Mouse (Mus musculus) brain, embryonic 18.5 days (tissue): ENCODE measurements around the gene Zswim4.

Experiments used
- DNase-seq: peaks from one replicate; pipeline ENCODE4 v3.0.0-alpha.2; 2012; ENCODE audit warnings: low read depth, low spot score

Zswim4 gene

GRCm38 (mm10) chr8:84200126-84200555, 36.7 kb downstream of the Zswim4 start:
- no peak for DNase-seq

DNA sequence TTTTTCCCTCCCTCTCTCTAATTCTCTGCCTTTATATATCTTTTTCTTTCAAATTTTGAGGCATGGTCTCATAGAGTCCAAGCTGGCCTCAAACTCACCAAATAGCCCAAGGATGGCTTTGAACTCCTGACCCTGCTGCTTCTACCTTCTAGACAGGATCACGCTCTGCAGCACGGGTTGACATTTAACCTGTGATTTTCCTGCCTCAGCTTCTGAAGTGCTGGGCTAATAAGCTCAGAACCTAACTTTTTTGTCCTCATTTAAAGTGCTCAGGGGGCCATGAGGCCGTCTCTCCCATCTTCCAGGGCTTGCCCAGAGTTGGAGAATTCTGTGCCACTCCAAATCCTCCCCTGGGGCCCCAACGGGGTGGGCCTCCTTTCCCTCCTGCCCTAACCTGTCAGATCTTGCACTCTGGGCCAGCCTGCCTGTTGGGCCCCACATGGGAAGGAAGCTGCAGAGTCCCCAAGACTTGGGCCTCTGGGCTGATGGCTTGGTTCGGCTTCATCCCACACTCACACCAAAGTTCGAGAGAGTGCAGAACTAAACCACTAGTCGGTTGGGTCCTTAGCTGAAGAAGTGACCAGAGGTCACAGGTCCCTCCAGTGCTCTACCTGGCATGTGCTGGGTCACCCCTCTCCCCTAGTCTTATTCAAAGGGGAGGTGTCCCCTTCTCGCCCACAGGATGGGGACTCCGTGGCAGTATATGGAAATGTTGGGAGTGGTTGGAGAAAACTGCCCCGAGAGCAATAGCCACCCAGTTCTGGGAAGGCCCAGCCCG, 37.3 kb downstream of the Zswim4 start:
- DNase-seq, result no peak

- DNase-seq, result no peak
These were observed 38.0 kb downstream of the Zswim4 start for GRCm38 (mm10) chr8:84198871-84199270.

GRCm38 (mm10) chr8:84197922-84198774, 38.7 kb downstream of the Zswim4 start:
- DNase-seq, result no peak

GRCm38 (mm10) chr8:84197141-84197921, 39.5 kb downstream of the Zswim4 start:
- peak; percentile 76 for DNase-seq

DNA sequence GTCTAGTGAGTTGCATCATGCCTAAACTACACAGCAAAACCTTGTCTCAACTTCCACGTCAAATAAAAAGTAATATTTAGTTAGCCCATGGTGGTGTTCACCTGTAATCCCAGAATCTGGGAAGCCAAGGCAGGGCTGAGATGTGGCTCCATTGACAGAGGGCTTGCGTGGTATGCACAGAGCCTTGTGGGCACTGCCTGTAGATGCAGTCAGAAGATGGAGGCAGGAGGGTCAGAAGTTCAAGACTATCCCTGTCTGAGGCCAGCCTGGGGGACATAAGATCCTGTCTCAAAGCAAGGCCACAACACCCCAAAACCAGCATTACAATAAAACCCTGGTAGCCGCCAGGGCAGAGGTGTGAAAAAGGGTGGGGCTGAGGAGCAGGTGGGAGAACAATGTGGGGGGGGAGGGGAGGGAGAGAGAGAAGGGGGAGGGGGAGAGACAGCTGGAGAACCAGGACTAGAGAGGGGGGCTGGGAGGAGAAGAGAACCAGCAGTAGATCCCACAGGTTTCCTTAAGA, 42.6 kb downstream of the Zswim4 start:
- no peak for DNase-seq

DNA sequence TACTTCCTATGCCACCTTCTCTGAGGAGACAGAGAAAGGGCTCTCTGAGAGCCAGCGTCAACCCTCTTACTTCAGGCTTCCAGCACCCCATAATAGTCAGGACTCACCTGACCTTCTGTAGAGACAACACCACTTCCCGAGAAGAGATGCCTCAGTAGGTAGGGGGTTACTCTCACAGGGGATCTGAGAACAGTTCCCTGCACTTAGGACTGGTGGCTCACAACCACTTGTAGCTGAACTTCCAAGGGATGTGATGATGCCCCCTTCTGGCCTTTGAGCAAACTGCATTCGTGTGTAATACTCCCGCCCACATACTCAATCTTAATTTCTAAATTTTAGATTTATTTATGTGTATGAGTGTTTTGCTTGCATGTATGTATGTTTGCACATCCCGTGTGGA, 43.3 kb downstream of the Zswim4 start:
- DNase-seq, result no peak

DNA sequence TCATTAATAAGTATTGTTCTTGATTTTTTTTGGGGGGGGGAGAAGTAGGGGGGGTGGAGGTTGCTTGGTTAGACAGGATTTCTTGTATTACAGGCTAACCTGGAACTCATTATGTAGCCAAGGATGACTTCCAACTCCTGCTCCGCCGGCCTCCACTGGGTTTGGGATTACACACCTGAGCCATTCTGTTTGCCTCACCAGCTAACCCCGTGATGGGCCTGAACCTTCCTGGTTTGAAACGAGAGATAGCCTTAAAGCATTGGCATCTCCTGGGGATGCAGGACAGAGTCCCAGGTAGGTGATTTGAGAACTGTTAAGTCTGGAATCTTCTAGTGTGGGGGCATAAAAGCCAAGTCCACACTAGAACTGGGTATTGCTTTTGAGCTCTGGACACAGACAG, 43.7 kb downstream of the Zswim4 start:
- DNase-seq, result no peak

DNA sequence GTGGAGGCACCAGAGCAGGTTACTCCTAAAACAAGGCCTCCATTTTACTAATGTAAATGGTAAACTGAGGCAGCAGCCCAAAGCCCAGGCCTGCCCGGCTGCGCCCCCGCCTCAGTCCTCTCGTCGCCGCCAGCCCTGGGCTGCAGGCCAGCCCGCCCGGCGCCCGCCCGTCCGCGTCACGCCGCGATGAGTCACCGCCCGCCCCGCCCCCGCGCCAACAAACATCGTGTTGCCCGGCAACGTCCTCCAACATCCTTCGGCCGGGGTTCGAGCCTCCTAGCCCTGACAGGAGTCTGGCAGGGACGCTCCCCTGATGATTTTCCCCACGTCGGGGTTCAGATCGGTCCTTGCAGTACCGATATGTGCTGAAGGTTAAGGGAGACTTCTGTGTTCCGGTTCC, 44.3 kb downstream of the Zswim4 start:
- DNase-seq, result no peak

- no peak for DNase-seq
These were observed 44.8 kb downstream of the Zswim4 start for GRCm38 (mm10) chr8:84192023-84192422.

GRCm38 (mm10) chr8:84190191-84190867, 46.5 kb downstream of the Zswim4 start:
- no peak for DNase-seq

GRCm38 (mm10) chr8:84189603-84190002, 47.3 kb downstream of the Zswim4 start:
- no peak for DNase-seq

DNA sequence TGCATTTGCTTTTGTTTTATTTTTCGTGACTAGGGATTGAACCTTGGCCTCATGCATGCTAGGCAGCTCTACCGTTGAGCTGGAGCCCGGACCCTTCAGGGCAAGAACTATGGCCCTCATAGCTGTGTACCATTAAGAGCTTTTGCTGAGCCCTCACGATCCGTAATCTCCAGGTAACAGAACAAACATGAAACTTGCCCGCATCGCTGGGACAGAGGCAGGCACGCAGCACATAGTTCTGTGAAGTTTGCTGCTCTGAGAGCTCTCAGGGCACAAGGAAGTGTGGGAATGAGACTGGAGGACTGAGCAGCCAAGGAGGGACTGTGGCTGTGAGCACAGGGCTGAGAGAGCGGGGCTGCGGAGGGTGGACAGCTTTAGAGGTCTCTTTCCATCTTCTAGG, 48.2 kb downstream of the Zswim4 start:
- DNase-seq, result no peak

DNA sequence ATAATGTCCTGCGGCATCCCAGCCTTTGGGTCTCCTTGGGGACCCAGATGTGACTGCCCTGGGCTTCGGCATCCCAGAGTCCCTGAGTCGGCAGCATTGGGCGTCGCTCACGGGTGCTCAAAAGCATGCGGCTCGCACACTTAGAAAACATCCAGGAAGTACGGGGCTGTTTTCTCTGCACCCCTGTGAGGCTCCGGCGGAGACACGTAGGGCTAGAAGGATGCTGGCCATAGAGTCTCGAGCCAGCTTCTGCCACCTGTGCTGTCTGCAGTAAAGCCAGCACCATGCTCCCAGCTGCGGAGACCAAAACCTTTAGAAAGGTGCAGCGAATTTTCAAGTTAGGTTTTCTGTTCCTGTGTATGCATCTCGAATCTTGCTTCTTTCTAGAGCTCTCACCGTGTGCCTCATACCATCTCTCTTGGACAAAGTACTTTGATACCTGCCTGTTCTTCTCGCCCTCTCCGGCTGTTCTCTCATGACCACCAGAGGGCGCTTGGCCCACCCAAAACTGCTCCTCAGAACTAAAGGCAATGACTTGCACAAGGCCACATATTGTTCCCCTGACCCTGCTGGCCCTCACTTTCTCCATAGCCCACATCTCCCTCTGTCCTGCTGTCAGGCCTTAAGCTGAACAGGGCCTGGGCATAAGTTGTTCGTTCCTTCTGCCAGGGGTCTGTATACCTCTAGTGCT, 49.6 kb downstream of the Zswim4 start:
- no peak for DNase-seq

DNA sequence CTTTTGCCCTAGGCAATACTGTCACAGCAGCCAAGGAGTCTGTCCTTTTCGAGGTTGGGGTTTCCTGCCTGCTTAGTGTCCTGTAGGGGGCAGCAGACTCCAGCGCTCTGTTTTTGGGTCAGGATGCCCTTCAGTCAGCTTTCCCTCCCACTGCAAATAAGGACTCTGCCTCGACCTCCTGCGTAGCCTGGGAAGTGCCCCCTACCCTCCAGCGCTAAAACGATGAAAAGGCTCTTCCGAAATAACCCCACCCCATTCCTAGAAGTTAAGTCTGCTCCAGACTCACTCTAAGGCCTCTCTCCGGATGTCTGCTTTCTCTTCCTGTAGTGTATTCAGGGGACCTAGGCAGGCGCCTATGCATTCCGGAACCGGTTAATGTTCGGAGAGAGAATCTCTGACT, 50.3 kb downstream of the Zswim4 start:
- no peak for DNase-seq

DNA sequence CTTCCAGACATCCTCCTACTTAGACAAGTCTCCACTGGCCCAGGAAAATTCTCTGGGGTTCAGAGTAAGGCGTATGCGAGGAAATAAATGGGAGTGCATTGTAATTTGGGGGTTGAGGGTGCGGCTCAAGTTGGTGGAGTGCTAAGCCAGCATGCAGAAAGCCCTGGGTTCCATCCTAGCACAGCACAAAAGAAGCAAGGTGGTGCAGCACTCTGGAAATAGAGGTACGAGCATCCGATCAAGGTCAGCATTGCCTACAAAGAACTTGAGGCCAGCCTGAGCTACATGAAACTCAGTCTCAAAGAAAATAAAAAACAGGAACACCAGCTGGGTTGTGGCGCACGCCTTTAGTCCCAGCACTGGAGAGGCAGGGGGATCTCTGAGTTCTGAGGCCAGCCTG, 51.7 kb downstream of the Zswim4 start, which contains the start of gene Nanos3:
Gene Nanos3 (minus strand): TSS at position 101 of the 400 bp plus-strand sequence.
- DNase-seq, result no peak

DNA sequence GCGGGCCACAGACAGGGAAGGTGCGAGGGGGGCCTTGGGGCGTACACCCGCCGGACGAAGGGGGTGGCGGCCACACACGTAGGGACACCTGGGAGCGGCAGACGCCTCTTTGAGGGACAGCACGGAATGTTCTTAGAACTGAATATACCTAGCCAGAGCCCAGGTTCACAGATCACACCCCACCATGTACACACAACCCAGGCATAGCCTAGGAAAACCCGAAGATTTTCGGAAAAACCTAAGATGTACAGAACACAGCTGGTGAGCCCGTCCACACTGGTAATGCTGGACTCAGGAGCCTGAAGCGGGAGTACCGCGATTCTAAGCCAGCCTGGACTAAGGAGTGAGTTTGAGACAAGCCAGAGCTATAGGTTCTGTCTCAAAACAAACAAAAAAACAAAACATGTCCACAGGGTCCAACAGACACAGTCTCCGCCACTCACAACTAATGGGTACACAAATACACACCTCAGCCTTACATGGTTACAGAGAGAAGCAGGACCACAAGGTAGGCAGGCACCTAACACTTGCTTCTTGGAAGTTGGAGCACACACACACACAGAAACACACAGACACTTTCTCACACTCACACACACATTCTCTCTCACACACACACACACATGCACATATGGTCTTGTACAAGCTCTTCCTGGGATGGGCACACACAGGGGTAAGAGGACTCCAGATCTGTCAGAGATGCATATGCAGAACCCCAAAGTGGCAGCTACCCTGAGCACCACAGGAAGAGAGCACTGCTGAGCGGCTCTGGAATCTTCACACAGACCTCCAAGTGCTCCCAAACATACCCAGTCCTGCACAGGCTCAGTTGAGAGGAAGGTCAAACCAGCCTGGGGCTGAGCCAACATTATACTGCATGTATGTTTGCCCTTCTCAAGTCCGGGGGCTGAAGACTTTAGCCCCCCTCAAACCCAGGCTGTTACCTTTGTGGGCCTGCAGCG, 52.5 kb downstream of the Zswim4 start:
- DNase-seq, result no peak

DNA sequence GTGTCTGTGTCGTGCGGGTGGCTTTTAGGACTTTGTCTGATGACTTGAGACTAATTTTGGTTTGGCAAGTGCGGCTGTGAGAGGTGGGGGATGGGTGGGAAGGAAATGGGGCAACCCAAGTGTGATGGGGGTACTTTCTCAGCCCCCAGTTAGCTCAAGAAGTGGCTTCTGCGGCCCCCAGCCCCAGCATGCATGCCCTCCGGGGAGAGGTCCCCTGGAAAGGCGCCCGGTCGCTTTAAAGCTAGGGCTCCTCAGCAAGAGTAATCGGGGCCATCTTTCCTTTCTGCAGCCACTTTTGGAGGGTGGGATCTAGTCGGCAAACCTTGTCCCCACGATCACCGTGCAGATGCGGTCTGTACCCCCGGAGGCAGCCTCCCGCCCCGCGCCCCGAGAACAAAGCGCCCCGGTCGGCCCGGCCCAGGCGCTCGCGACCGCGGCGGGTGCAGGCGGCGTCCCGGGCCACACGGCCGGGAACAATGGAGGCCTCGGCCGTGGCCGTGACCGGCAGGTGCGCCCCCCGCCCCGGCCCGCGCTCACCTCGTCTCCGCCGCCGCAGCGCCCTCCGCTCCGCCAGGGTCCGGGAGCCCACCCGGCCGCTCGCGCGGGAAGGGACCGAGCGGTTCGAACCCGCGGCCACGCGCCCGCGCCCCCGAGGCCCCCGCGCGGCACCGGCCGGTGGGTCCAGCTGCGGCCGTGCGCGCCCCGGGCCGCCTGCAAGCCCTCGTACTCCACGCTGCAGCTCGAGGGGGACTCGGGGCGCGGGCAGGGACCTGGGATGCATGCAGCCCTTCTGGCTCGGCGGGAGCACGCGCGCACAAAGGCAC, 53.4 kb downstream of the Zswim4 start:
- DNase-seq, result no peak

DNA sequence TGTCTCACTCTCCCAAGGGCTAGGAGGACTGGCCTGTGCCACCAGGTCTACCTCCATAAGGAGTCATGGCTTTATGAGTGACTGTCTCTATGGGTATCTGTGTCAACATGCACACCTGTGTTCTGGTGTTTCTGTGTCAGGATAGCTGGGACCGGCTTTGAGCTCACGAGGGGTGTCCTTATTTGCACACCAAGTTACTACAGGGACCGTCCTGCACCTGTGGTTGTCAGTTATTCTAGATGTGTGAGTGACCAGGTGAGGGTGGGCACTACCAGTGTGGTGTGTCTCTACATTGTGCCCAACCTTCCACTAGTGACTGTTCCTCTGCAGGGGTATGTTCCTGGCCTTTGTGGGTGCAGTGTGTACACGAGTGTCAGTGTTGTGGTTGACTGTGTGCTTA, 54.0 kb downstream of the Zswim4 start:
- no peak for DNase-seq
